Mouse (Mus musculus): ENCODE data around the gene Gsto1.

The Gsto1 gene

GRCm38 (mm10) chr19:47857957-47858942, 3.5 kb downstream of the Gsto1 start:
- no peak for DNase-seq (ENCODE audit: low spot score in 2 of 2)

GRCm38 (mm10) chr19:47859180-47859579, 4.4 kb downstream of the Gsto1 start:
- DNase-seq (ENCODE audit: low spot score in 2 of 2): no peak

GRCm38 (mm10) chr19:47862581-47862980, 7.8 kb downstream of the Gsto1 start:
- DNase-seq (ENCODE audit: low spot score in 2 of 2): no peak

GRCm38 (mm10) chr19:47864051-47864450, 9.3 kb downstream of the Gsto1 start:
- DNase-seq (ENCODE audit: low spot score in 2 of 2): no peak

- no peak for DNase-seq (ENCODE audit: low spot score in 2 of 2)
Observed at GRCm38 (mm10) chr19:47864721-47865120, 10.0 kb downstream of the Gsto1 start.

- peak; percentile 92 to 95 for DNase-seq (ENCODE audit: low spot score in 2 of 2)
Observed at GRCm38 (mm10) chr19:47865353-47865947, 10.7 kb downstream of the Gsto1 start, which contains the start of gene Gsto2. Gene Gsto2 (plus strand): TSS chr19:47865534.

GRCm38 (mm10) chr19:47867628-47868175, 12.9 kb downstream of the Gsto1 start:
- DNase-seq (ENCODE audit: low spot score in 2 of 2): no peak

GRCm38 (mm10) chr19:47868951-47869350, 14.2 kb downstream of the Gsto1 start:
- DNase-seq (ENCODE audit: low spot score in 2 of 2): no peak

GRCm38 (mm10) chr19:47869516-47869915, 14.7 kb downstream of the Gsto1 start:
- no peak for DNase-seq (ENCODE audit: low spot score in 2 of 2)

- DNase-seq (ENCODE audit: low spot score in 2 of 2): no peak
Observed at GRCm38 (mm10) chr19:47870102-47870666, 15.4 kb downstream of the Gsto1 start.

GRCm38 (mm10) chr19:47871515-47871914, 16.7 kb downstream of the Gsto1 start:
- no peak for DNase-seq (ENCODE audit: low spot score in 2 of 2)

- DNase-seq (ENCODE audit: low spot score in 2 of 2): no peak
Observed at GRCm38 (mm10) chr19:47876252-47876651, 21.5 kb downstream of the Gsto1 start.

GRCm38 (mm10) chr19:47881538-47881937, 26.8 kb downstream of the Gsto1 start:
- DNase-seq (ENCODE audit: low spot score in 2 of 2): no peak

GRCm38 (mm10) chr19:47882151-47882881, 27.5 kb downstream of the Gsto1 start:
- DNase-seq (ENCODE audit: low spot score in 2 of 2): peak; percentile 80 to 92

GRCm38 (mm10) chr19:47882882-47883254, 28.1 kb downstream of the Gsto1 start:
- DNase-seq (ENCODE audit: low spot score in 2 of 2): no peak

- DNase-seq (ENCODE audit: low spot score in 2 of 2): no peak
Observed at GRCm38 (mm10) chr19:47884296-47885085, 29.7 kb downstream of the Gsto1 start.

GRCm38 (mm10) chr19:47885191-47885743, 30.5 kb downstream of the Gsto1 start:
- no peak for DNase-seq (ENCODE audit: low spot score in 2 of 2)

- DNase-seq (ENCODE audit: low spot score in 2 of 2): no peak
Observed at GRCm38 (mm10) chr19:47885886-47886285, 31.1 kb downstream of the Gsto1 start.

GRCm38 (mm10) chr19:47886617-47887016, 31.8 kb downstream of the Gsto1 start:
- DNase-seq (ENCODE audit: low spot score in 2 of 2): no peak

- DNase-seq (ENCODE audit: low spot score in 2 of 2): no peak
Observed at GRCm38 (mm10) chr19:47887417-47887816, 32.6 kb downstream of the Gsto1 start.

Measured in spleen, postnatal 4 days (tissue).